Mouse (Mus musculus) hindbrain, postnatal 0 days (tissue): ENCODE data around the gene Spata31d1d. TPM values are rescaled to one million over a fixed set of nuclear protein-coding genes. Genes with fewer than 3 reads are reported as not detected.

Source experiments
- ATAC-seq: fragments of 200-750 bp; cut with Nextera tagmentation; 2 replicates; pipeline ENCODE4 v1.8.0; 2017; ENCODE audit warnings: mild to moderate bottlenecking, moderate TSS enrichment, moderate library complexity
- DNase-seq: peaks from one replicate; pipeline ENCODE4 v3.0.0-alpha.2; 2015; ENCODE audit warnings: low spot score
- H3K27ac ChIP-seq: fragments of 300-500 bp; sonication (generic); 2 replicates; pipeline ENCODE4 v1.5.1; 2014; ENCODE audit warnings: mild to moderate bottlenecking
- H3K27me3 ChIP-seq: fragments of 300-500 bp; sonication (generic); 2 replicates; pipeline ENCODE4 v1.6.1; 2014; ENCODE audit warnings: low read length, mixed read lengths; ENCODE audit not compliant: insufficient read depth
- H3K36me3 ChIP-seq: fragments of 300-500 bp; sonication (generic); 2 replicates; pipeline ENCODE4 v1.6.1; 2014; ENCODE audit warnings: low read length, mixed read lengths; ENCODE audit not compliant: insufficient read depth
- H3K4me1 ChIP-seq: fragments of 300-500 bp; sonication (generic); 2 replicates; pipeline ENCODE4 v1.6.1; 2014; ENCODE audit warnings: antibody characterized with exemption, low read length, mixed read lengths; ENCODE audit not compliant: insufficient read depth
- H3K4me2 ChIP-seq: fragments of 300-500 bp; sonication (generic); 2 replicates; pipeline ENCODE4 v1.6.1; 2014; ENCODE audit warnings: low read depth, mild to moderate bottlenecking, low read length, moderate library complexity, mixed read lengths
- H3K4me3 ChIP-seq: fragments of 300-500 bp; sonication (generic); 2 replicates; pipeline ENCODE4 v1.5.1; 2014; ENCODE audit warnings: low read length
- H3K9ac ChIP-seq: fragments of 300-500 bp; sonication (generic); replicated peaks from 2 replicates; pipeline ENCODE4 v1.6.1; 2014; ENCODE audit warnings: mild to moderate bottlenecking, low read length, moderate library complexity, mixed read lengths
- H3K9me3 ChIP-seq: fragments of 300-500 bp; sonication (generic); 2 replicates; pipeline ENCODE4 v1.6.1; 2016; ENCODE audit warnings: low read length, mixed read lengths
- CTCF ChIP-seq: IDR thresholded peaks from 2 replicates; pipeline ENCODE4 v1.5.1; 2016; ENCODE audit warnings: antibody characterized with exemption, control low read depth, low read depth
- WGBS: fragments of 180-500 bp; shearing (Covaris S2); extraction: QIAGEN DNeasy Blood & Tissue Kit; methylation state at CpG from one replicate; pipeline ENCODE4 v1.1.7; 2014; 5-methylcytosine and 5-hydroxymethylcytosine counted together
- polyA plus RNA-seq: library from polyadenylated mRNA; unstranded; fragments of >200 nt; fragmentation: Nextera tagmentation; extraction: Ambion mirVana; gene quantifications from 2 replicates; pipeline ENCODE4 v1.2.1, GENCODE M21; 2015
- total RNA-seq: library from RNA; depleted of rRNA; stranded (reverse); fragments of >200 nt; gene quantifications from 2 replicates; pipeline ENCODE4 v1.2.3, GENCODE M21; 2014

Gene Spata31d1d
- total and polyA plus RNA-seq, 2 experiments from 2014 or later = not detected

DNA sequence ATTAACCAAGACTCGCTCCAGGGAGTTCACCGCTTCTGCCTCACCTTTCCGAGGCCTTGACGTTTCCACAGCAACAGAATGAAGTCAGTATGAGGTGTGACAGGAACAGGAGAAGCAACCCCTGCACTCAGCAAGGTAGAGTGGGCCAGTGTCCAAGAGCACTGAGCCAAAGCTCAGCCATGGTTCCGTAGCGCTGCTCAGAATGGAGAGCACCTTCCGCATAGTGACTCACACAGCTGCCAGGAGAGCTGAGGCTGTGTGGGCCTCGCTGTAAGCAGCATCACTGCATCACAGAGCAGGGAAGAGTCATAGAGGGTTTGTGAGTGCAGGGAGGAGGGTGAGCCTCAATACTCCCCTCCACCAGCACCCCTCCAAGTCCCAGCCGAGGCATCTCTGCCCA is 15.2 kb upstream of the Spata31d1d start, which contains the start of gene 1700014D04Rik:
TSS of gene 1700014D04Rik (minus strand) at position 42 of the 400 bp plus-strand sequence.
- H3K27ac ChIP-seq = no peak within 1 kb of the TSS

DNA sequence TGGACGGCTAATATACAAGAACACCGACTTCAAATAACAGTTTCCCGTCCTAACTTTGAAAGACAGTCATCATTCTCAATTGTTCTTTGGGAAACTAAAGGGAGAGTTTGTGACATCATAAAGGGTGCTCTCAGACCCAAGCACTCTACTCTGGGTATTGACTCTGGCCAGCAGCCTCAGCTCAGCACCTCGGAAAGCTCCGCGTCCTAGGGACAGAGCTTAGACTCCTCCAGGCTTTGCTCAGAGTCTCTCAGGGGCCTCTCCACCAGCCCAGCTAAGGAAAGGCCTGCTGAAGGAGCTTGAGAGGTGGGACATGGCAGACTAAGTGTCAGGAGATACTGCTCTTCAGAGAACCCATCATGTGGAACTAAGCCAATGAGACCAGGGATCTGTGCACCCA is 14.6 kb upstream of the Spata31d1d start:
- Histone ChIP-seq H3K9ac (no peak overlapping the region), H3K27me3 (no peaks in the 10 kb centered on the region), H3K4me1 (no peaks in the 10 kb centered on the region), H3K4me2 (no peak overlapping the region), H3K9me3 (no peaks in the 10 kb centered on the region), H3K36me3 (no peaks in the 10 kb centered on the region), H3K27ac (no peak overlapping the region), H3K4me3 (no peak overlapping the region)
- DNase-seq (no peak), ATAC-seq (no peak)
- TF ChIP-seq CTCF = no peak
- 85% methylated on average over 5 of the region's 6 CpGs for WGBS

More for the DNA sequence above, 15.2 kb upstream of the Spata31d1d start, which contains the start of gene 1700014D04Rik:
- Histone ChIP-seq H3K36me3 (no peaks in the 10 kb centered on the region), H3K4me3 (no peak within 1 kb of the TSS), H3K4me2 (no peak within 1 kb of the TSS), H3K27me3 (no peaks in the 10 kb centered on the region), H3K4me1 (no peaks in the 10 kb centered on the region), H3K9ac (no peak within 1 kb of the TSS), H3K9me3 (no peaks in the 10 kb centered on the region)
- TF ChIP-seq CTCF = no peak
- DNase-seq (no peak), ATAC-seq (peak; percentile 67)
- WGBS = 75% methylated on average over 9 of the region's 9 CpGs

DNA sequence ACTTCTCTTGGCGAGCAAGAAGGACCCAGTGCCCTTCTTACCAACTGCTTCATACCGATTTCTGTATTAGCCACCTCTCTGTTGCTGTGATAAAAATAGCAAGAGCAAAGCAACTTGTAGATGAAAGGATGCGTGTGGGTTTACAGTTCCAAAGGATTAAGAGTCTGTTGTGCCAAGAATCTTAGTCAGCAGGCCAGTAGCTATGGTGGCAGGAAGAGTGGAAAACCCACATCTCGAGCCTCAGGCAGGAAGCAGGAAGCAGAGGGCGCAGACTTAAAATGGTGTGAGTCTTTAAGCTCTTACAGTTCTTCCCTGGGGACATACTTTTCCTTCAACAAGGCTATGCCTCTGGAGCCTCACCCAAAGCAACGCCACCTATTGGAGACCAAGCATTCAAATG is 13.9 kb upstream of the Spata31d1d start:
- H3K4me3 ChIP-seq = no peak overlapping the region
- DNase-seq (no peak), ATAC-seq (no peak)
- H3K9ac ChIP-seq = no peak overlapping the region
- no peak overlapping the region for H3K27ac ChIP-seq
- H3K4me1 ChIP-seq = no peaks in the 10 kb centered on the region
- H3K36me3 ChIP-seq = no peaks in the 10 kb centered on the region
- no peak overlapping the region for H3K4me2 ChIP-seq
- no peak for TF ChIP-seq CTCF
- 89% methylated on average over 6 of the region's 6 CpGs for WGBS
- no peaks in the 10 kb centered on the region for H3K9me3 ChIP-seq
- no peaks in the 10 kb centered on the region for H3K27me3 ChIP-seq

DNA sequence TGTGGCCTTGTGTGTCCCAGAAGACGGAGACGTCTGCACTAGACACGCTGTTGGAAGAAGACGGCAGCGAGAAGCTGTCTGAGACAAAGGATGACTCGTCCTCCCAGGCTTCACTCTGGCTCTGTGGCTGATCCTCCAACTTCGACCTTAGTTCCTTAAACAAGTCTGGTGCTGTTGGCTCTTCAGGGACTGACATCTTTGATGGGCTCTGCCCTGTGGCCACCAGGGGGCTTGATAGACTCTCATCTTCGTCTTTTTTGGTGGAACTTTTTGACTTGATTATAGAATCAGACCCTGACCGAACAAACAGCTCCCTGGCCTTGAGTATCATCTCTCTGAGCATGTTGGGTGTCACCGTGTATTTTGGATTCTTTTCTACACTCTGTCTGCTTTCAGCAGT is 10.1 kb upstream of the Spata31d1d start:
- H3K4me2 ChIP-seq = no peak overlapping the region
- no peak overlapping the region for H3K4me3 ChIP-seq
- peak; percentile 47 for TF ChIP-seq CTCF
- no peaks in the 10 kb centered on the region for H3K9me3 ChIP-seq
- H3K9ac ChIP-seq = no peak overlapping the region
- 81% methylated on average over 10 of the region's 10 CpGs for WGBS
- DNase-seq = no peak
- no peaks in the 10 kb centered on the region for H3K4me1 ChIP-seq
- no peaks in the 10 kb centered on the region for H3K36me3 ChIP-seq
- no peak for ATAC-seq
- no peak overlapping the region for H3K27ac ChIP-seq
- no peaks in the 10 kb centered on the region for H3K27me3 ChIP-seq

DNA sequence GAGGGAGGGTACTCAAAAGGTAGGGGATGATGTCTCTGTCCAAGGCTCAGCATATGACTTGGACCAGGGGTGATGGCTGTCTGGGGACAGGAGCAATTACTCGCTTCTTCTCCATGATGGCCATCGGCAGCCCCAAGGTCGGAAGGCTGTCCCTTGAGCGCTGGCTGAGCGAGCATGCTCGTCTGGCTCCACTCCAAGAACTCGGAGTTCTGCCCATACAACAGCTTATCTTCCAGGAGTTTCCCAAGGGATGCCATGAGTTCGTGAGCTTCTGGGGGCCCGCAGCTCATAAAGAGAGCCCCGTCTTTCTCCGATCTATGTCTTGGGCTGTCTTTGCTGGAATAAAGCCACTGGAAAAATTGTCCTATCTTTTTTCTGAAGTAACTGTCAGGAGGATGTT is 9.5 kb upstream of the Spata31d1d start:
- H3K36me3 ChIP-seq = no peaks in the 10 kb centered on the region
- H3K4me3 ChIP-seq = no peak overlapping the region
- H3K27me3 ChIP-seq = no peaks in the 10 kb centered on the region
- no peak overlapping the region for H3K27ac ChIP-seq
- H3K4me1 ChIP-seq = no peaks in the 10 kb centered on the region
- WGBS = 75% methylated on average over 11 of the region's 11 CpGs
- TF ChIP-seq CTCF = no peak
- H3K9ac ChIP-seq = no peak overlapping the region
- ATAC-seq (no peak), DNase-seq (no peak)
- H3K4me2 ChIP-seq = no peak overlapping the region
- H3K9me3 ChIP-seq = no peaks in the 10 kb centered on the region

DNA sequence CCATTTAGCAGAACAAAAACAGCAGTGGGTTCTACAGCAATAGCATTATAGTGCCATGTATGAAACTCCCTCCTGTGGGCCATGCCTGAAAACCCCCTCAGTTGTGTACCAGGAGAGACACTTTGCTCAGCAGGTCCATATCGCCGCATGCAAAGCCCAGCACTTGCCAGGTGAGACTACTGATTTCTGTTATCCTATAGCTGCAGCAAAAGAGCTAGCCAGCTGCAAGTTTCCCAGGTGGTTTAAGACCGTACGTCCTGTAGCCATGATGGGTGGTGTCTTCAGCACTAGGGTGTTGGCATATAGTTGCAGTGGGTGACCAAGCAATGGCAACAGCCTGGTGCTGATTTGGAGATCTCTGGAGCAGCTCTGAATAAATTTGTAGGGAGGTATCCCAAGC is 7.8 kb upstream of the Spata31d1d start:
- Histone ChIP-seq H3K4me2 (no peak overlapping the region), H3K27ac (no peak overlapping the region), H3K4me3 (no peak overlapping the region), H3K9me3 (no peaks in the 10 kb centered on the region), H3K9ac (no peak overlapping the region), H3K27me3 (no peaks in the 10 kb centered on the region), H3K4me1 (no peaks in the 10 kb centered on the region), H3K36me3 (no peaks in the 10 kb centered on the region)
- TF ChIP-seq CTCF = no peak
- WGBS = 95% methylated on average over 4 of the region's 4 CpGs
- DNase-seq (no peak), ATAC-seq (no peak)

DNA sequence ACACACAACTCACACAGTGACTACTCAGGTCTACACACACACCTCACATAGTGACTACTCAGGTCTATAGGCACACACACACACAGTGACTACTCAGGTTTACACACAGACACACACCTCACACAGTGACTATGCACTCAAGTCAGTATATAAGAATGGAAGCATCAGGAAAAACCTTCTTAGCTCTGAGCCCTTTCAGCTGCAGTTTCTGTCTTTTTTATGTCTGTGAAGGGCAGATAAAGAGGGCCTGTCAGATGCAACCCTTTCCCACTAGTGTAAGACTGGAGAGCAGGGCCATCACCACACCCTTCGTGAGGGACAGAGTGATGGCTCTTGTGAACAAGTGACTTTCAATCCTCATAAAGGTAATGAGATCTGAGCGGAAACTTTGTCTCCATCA is 6.9 kb upstream of the Spata31d1d start:
- no peaks in the 10 kb centered on the region for H3K36me3 ChIP-seq
- H3K27me3 ChIP-seq = no peaks in the 10 kb centered on the region
- H3K4me2 ChIP-seq = no peak overlapping the region
- no peaks in the 10 kb centered on the region for H3K9me3 ChIP-seq
- H3K4me3 ChIP-seq = no peak overlapping the region
- no peak overlapping the region for H3K9ac ChIP-seq
- DNase-seq (no peak), ATAC-seq (no peak)
- H3K27ac ChIP-seq = no peak overlapping the region
- no peak for TF ChIP-seq CTCF
- H3K4me1 ChIP-seq = no peaks in the 10 kb centered on the region
- 91% methylated on average over 2 of the region's 2 CpGs for WGBS
